Mouse (Mus musculus) CH12.LX (cell line): ENCODE data around the gene Klhl42.

Experiments used
- CTCF ChIP-seq, 2 experiments: IDR thresholded peaks in 1 of 2; conservative IDR thresholded peaks in 1 of 2; 2 replicates each; pipeline ENCODE4 v1.5.1; 2011 to 2012; ENCODE audit warnings: low read depth in 2 of 2, low read length in 2 of 2, improper control_type of control experiment in 1 of 2, inconsistent platforms in 1 of 2, mild to moderate bottlenecking in 1 of 2, moderate library complexity in 1 of 2
- HCFC1 ChIP-seq: IDR thresholded peaks from 2 replicates; pipeline ENCODE4 v1.6.1; 2012; ENCODE audit warnings: low read depth, mild to moderate bottlenecking, inconsistent platforms, low read length, improper control_type of control experiment
- IRF4 ChIP-seq: IDR thresholded peaks from 2 replicates; pipeline ENCODE4 v1.6.1; 2014; ENCODE audit warnings: low read depth, mild to moderate bottlenecking, inconsistent platforms, low read length, improper control_type of control experiment
- MAZ ChIP-seq: IDR thresholded peaks from 2 replicates; pipeline ENCODE4 v1.6.1; 2012; ENCODE audit warnings: low read depth, mild to moderate bottlenecking, inconsistent platforms, low read length, improper control_type of control experiment, moderate library complexity
- MEF2A ChIP-seq: IDR thresholded peaks from 2 replicates; pipeline ENCODE4 v1.6.1; 2014; ENCODE audit warnings: low read depth, mild to moderate bottlenecking, inconsistent platforms, low read length, improper control_type of control experiment, borderline replicate concordance
- POLR2A ChIP-seq: IDR thresholded peaks from 2 replicates; pipeline ENCODE4 v1.6.1; 2011; ENCODE audit warnings: low read depth, mild to moderate bottlenecking, improper control_type of control experiment, low read length
- RAD21 ChIP-seq: IDR thresholded peaks from 2 replicates; pipeline ENCODE4 v1.6.1; 2011; ENCODE audit warnings: low read depth, mild to moderate bottlenecking, low read length, improper control_type of control experiment, moderate library complexity
- TCF12 ChIP-seq: IDR thresholded peaks from 2 replicates; pipeline ENCODE4 v1.6.1; 2014; ENCODE audit warnings: low read depth, mild to moderate bottlenecking, inconsistent platforms, low read length, improper control_type of control experiment
- UBTF ChIP-seq: IDR thresholded peaks from 2 replicates; pipeline ENCODE4 v1.6.1; 2012; ENCODE audit warnings: low read depth, mild to moderate bottlenecking, inconsistent platforms, low read length, improper control_type of control experiment, moderate library complexity

GRCm38 (mm10) chr6:147121320-147121719, 30.1 kb downstream of the Klhl42 start:
- TF ChIP-seq POLR2A (no peak), TCF12 (no peak), IRF4 (no peak), CTCF (conservative IDR thresholded peaks at IDR 0.05 in 1 of 2, IDR thresholded peaks at IDR 0.05 in 1 of 2; ENCODE audit: low read depth in 2 of 2, low read length in 2 of 2) (no peak), RAD21 (no peak), MEF2A (no peak), UBTF (no peak), MAZ (no peak), HCFC1 (no peak)
